Mouse (Mus musculus): ENCODE measurements at regions not wholly inside any gene's neighbourhood (a gene's known extent, or its start where the extent isn't known, plus 50 kb on each side); places are given as distances from the start of the nearest gene placed in this dataset.

- DNase-seq (ENCODE audit: low spot score) (no peak), ATAC-seq (ENCODE audit: low FRiP score, low read depth) (no peak)
- no peak overlapping the region for H3K27ac ChIP-seq (replicated peaks; ENCODE audit: low read depth, low read length)
- no peaks in the 10 kb centered on the region for H3K27me3 ChIP-seq (ENCODE audit: control insufficient read depth, insufficient read depth, low read length)
- no peak overlapping the region for H3K4me3 ChIP-seq (replicated peaks; ENCODE audit: low read length)
- no peak for TF ChIP-seq POLR2A (IDR thresholded peaks at IDR 0.05; ENCODE audit: borderline replicate concordance, extremely low read depth, insufficient read depth, insufficient read length)
- no peaks in the 10 kb centered on the region for H3K36me3 ChIP-seq (ENCODE audit: control insufficient read depth, insufficient read depth, low read length)
- 80% methylated on average over 2 of the region's 2 CpGs for WGBS
- H3K9ac ChIP-seq (ENCODE audit: low read depth, low read length, severe bottlenecking) = no peak overlapping the region
- no peak overlapping the region for H3K4me2 ChIP-seq (replicated peaks; ENCODE audit: low read depth, low read length, severe bottlenecking)
- H3K4me1 ChIP-seq (ENCODE audit: control insufficient read depth, insufficient read depth, low read length) = no peaks in the 10 kb centered on the region
- H3K9me3 ChIP-seq (ENCODE audit: control insufficient read depth, low read length) = no peaks in the 10 kb centered on the region
These were observed 247.6 kb downstream of the 1810013L24Rik start for GRCm38 (mm10) chr16:9077451-9077850.

- Histone ChIP-seq H3K9ac (ENCODE audit: low read depth, low read length, severe bottlenecking) (no peak overlapping the region), H3K27ac (replicated peaks; ENCODE audit: low read depth, low read length) (no peak overlapping the region), H3K9me3 (ENCODE audit: control insufficient read depth, low read length) (no peaks in the 10 kb centered on the region), H3K27me3 (ENCODE audit: control insufficient read depth, insufficient read depth, low read length) (no peaks in the 10 kb centered on the region), H3K4me3 (replicated peaks; ENCODE audit: low read length) (no peak overlapping the region), H3K4me1 (ENCODE audit: control insufficient read depth, insufficient read depth, low read length) (no peaks in the 10 kb centered on the region), H3K4me2 (replicated peaks; ENCODE audit: low read depth, low read length, severe bottlenecking) (no peak overlapping the region), H3K36me3 (ENCODE audit: control insufficient read depth, insufficient read depth, low read length) (no peaks in the 10 kb centered on the region)
- DNase-seq (ENCODE audit: low spot score) (no peak), ATAC-seq (ENCODE audit: low FRiP score, low read depth) (no peak)
- WGBS = 86% methylated on average over 4 of the region's 4 CpGs
- TF ChIP-seq POLR2A (IDR thresholded peaks at IDR 0.05; ENCODE audit: borderline replicate concordance, extremely low read depth, insufficient read depth, insufficient read length) = no peak
These were observed 248.6 kb downstream of the 1810013L24Rik start for GRCm38 (mm10) chr16:9078405-9078942.

- 87% methylated on average over 3 of the region's 3 CpGs for WGBS
- TF ChIP-seq POLR2A (IDR thresholded peaks at IDR 0.05; ENCODE audit: borderline replicate concordance, extremely low read depth, insufficient read depth, insufficient read length) = no peak
- H3K9me3 ChIP-seq (ENCODE audit: control insufficient read depth, low read length) = no peaks in the 10 kb centered on the region
These were observed 253.1 kb downstream of the 1810013L24Rik start for GRCm38 (mm10) chr16:9083040-9083439.

GRCm38 (mm10) chr16:9083740-9084139 is 253.8 kb downstream of the 1810013L24Rik start:
- Histone ChIP-seq H3K9ac (ENCODE audit: low read depth, low read length, severe bottlenecking) (no peak overlapping the region), H3K27me3 (ENCODE audit: control insufficient read depth, insufficient read depth, low read length) (no peaks in the 10 kb centered on the region), H3K36me3 (ENCODE audit: control insufficient read depth, insufficient read depth, low read length) (no peaks in the 10 kb centered on the region), H3K4me3 (replicated peaks; ENCODE audit: low read length) (no peak overlapping the region), H3K27ac (replicated peaks; ENCODE audit: low read depth, low read length) (no peak overlapping the region), H3K4me2 (replicated peaks; ENCODE audit: low read depth, low read length, severe bottlenecking) (no peak overlapping the region), H3K9me3 (ENCODE audit: control insufficient read depth, low read length) (no peaks in the 10 kb centered on the region), H3K4me1 (ENCODE audit: control insufficient read depth, insufficient read depth, low read length) (no peaks in the 10 kb centered on the region)
- ATAC-seq (ENCODE audit: low FRiP score, low read depth) (no peak), DNase-seq (ENCODE audit: low spot score) (no peak)
- TF ChIP-seq POLR2A (IDR thresholded peaks at IDR 0.05; ENCODE audit: borderline replicate concordance, extremely low read depth, insufficient read depth, insufficient read length) = no peak
- 85% methylated on average over 2 of the region's 2 CpGs for WGBS

More at GRCm38 (mm10) chr16:9083040-9083439, 253.1 kb downstream of the 1810013L24Rik start:
- ATAC-seq (ENCODE audit: low FRiP score, low read depth) (no peak), DNase-seq (ENCODE audit: low spot score) (no peak)
- H3K4me2 ChIP-seq (replicated peaks; ENCODE audit: low read depth, low read length, severe bottlenecking) = no peak overlapping the region
- H3K27me3 ChIP-seq (ENCODE audit: control insufficient read depth, insufficient read depth, low read length) = no peaks in the 10 kb centered on the region
- H3K9ac ChIP-seq (ENCODE audit: low read depth, low read length, severe bottlenecking) = no peak overlapping the region
- H3K27ac ChIP-seq (replicated peaks; ENCODE audit: low read depth, low read length) = no peak overlapping the region
- no peaks in the 10 kb centered on the region for H3K36me3 ChIP-seq (ENCODE audit: control insufficient read depth, insufficient read depth, low read length)
- H3K4me1 ChIP-seq (ENCODE audit: control insufficient read depth, insufficient read depth, low read length) = no peaks in the 10 kb centered on the region
- no peak overlapping the region for H3K4me3 ChIP-seq (replicated peaks; ENCODE audit: low read length)

- TF ChIP-seq POLR2A (IDR thresholded peaks at IDR 0.05; ENCODE audit: borderline replicate concordance, extremely low read depth, insufficient read depth, insufficient read length) = no peak
- Histone ChIP-seq H3K9me3 (ENCODE audit: control insufficient read depth, low read length) (no peaks in the 10 kb centered on the region), H3K27me3 (ENCODE audit: control insufficient read depth, insufficient read depth, low read length) (no peaks in the 10 kb centered on the region), H3K4me2 (replicated peaks; ENCODE audit: low read depth, low read length, severe bottlenecking) (no peak overlapping the region), H3K4me1 (ENCODE audit: control insufficient read depth, insufficient read depth, low read length) (no peaks in the 10 kb centered on the region), H3K4me3 (replicated peaks; ENCODE audit: low read length) (no peak overlapping the region), H3K36me3 (ENCODE audit: control insufficient read depth, insufficient read depth, low read length) (no peaks in the 10 kb centered on the region), H3K27ac (replicated peaks; ENCODE audit: low read depth, low read length) (no peak overlapping the region), H3K9ac (ENCODE audit: low read depth, low read length, severe bottlenecking) (no peak overlapping the region)
- ATAC-seq (ENCODE audit: low FRiP score, low read depth) (no peak), DNase-seq (ENCODE audit: low spot score) (no peak)
- 91% methylated on average over 1 of the region's 1 CpGs for WGBS
These were observed 254.7 kb downstream of the 1810013L24Rik start for GRCm38 (mm10) chr16:9084581-9084980.

- DNase-seq (ENCODE audit: low spot score) (no peak), ATAC-seq (ENCODE audit: low FRiP score, low read depth) (no peak)
- WGBS = 68% methylated on average over 1 of the region's 1 CpGs
- no peak for TF ChIP-seq POLR2A (IDR thresholded peaks at IDR 0.05; ENCODE audit: borderline replicate concordance, extremely low read depth, insufficient read depth, insufficient read length)
- no peak overlapping the region for H3K9ac ChIP-seq (ENCODE audit: low read depth, low read length, severe bottlenecking)
- no peaks in the 10 kb centered on the region for H3K9me3 ChIP-seq (ENCODE audit: control insufficient read depth, low read length)
- H3K4me2 ChIP-seq (replicated peaks; ENCODE audit: low read depth, low read length, severe bottlenecking) = no peak overlapping the region
- no peak overlapping the region for H3K4me3 ChIP-seq (replicated peaks; ENCODE audit: low read length)
- no peaks in the 10 kb centered on the region for H3K27me3 ChIP-seq (ENCODE audit: control insufficient read depth, insufficient read depth, low read length)
- no peaks in the 10 kb centered on the region for H3K4me1 ChIP-seq (ENCODE audit: control insufficient read depth, insufficient read depth, low read length)
- no peak overlapping the region for H3K27ac ChIP-seq (replicated peaks; ENCODE audit: low read depth, low read length)
- H3K36me3 ChIP-seq (ENCODE audit: control insufficient read depth, insufficient read depth, low read length) = no peaks in the 10 kb centered on the region
These were observed 255.2 kb downstream of the 1810013L24Rik start for GRCm38 (mm10) chr16:9085133-9085532.

Data from limb, embryonic 14.5 days (tissue).